ENCODE assay signal across 10 mouse cellular contexts in genomic region chr1:74015513-74016234, GRCm38 (mm10).
DNase-seq lines count a peak whose midpoint lies in the region; ATAC-seq and TF ChIP-seq lines count a peak whose summit lies in the region.
"Had no signal": no experiment of that assay in that cellular context is flagged by ENCODE, and none has a peak within 500 bp of the region (broad histone marks: within the 10 kb centered on the region; RNA-seq: fewer than 3 reads in every experiment).

No protein-coding gene starts in this region.

- no peak for ATAC-seq in limb, embryonic 12.5 days (ENCODE audit: insufficient number of reproducible peaks, insufficient read depth, low FRiP score, low TSS enrichment, low read depth)
- ATAC-seq: forebrain, embryonic 16.5 days; midbrain, embryonic 16.5 days had no signal

- H3K4me3 ChIP-seq in spleen, adult 2 months (ENCODE audit: extremely low read depth, insufficient read depth, insufficient read length): no peak overlapping the region
- no peak overlapping the region for H3K4me3 ChIP-seq in limb, embryonic 12.5 days (replicated peaks)

- no peak for TF ChIP-seq POLR2A in spleen, adult 2 months (IDR thresholded peaks at IDR 0.05; ENCODE audit: low read depth, low read length)

- TF ChIP-seq CTCF in spleen, adult 2 months (IDR thresholded peaks at IDR 0.05; ENCODE audit: extremely low read depth, insufficient read depth, insufficient read length, insufficient replicate concordance): no peak

- H3K27me3 ChIP-seq in spleen, adult 2 months (ENCODE audit: control insufficient read depth, insufficient read depth, low read length): no peaks in the 10 kb centered on the region
- H3K27me3 ChIP-seq in limb, embryonic 12.5 days: no peaks in the 10 kb centered on the region

- no peaks in the 10 kb centered on the region for H3K36me3 ChIP-seq in spleen, adult 2 months (ENCODE audit: control insufficient read depth, insufficient read depth, low read length)
- peaks cover 27% of the 10 kb centered on the region for H3K36me3 ChIP-seq in limb, embryonic 12.5 days

- H3K27ac ChIP-seq in spleen, adult 2 months (ENCODE audit: insufficient read depth, low read length): peak overlapping the region; percentile 17; the same call in 1 of the 2 replicates
- H3K27ac ChIP-seq in limb, embryonic 12.5 days: peak overlapping the region; percentile 78

- no peak overlapping the region for H3K4me2 ChIP-seq in limb, embryonic 12.5 days

- intact Hi-C loops in heart, postnatal 10 days (cut with DNase I): no loop called here
- intact Hi-C loops in left cerebral cortex, postnatal 10 days (cut with DNase I): no loop called here

- DNase-seq in spleen, adult 2 months (ENCODE audit: low read depth in 1 of 2, low spot score in 2 of 2): no peak
- no peak for DNase-seq in spleen, postnatal 36 days (ENCODE audit: low spot score in 2 of 2)
- peak; percentile 67 to 68 for DNase-seq in heart, postnatal 10 days
- no peak for DNase-seq in left cerebral cortex, postnatal 10 days (ENCODE audit: extremely low spot score in 1 of 2, low spot score in 2 of 2)
- no peak for DNase-seq in left cerebral cortex, adult 8-10 months (ENCODE audit: low spot score in 2 of 2)
- DNase-seq in embryo, embryonic 11 days: no peak
- DNase-seq: layer of hippocampus, adult 9-11 months had no signal

- no peaks in the 10 kb centered on the region for H3K4me1 ChIP-seq in spleen, adult 2 months (ENCODE audit: control insufficient read depth, insufficient read depth, insufficient read length)
- peaks cover 37% of the 10 kb centered on the region for H3K4me1 ChIP-seq in limb, embryonic 12.5 days (replicated peaks)

- peaks cover 7% of the 10 kb centered on the region for H3K9me3 ChIP-seq in limb, embryonic 12.5 days

- H3K9ac ChIP-seq in limb, embryonic 12.5 days (replicated peaks): 0 out of 2 replicates have a peak overlapping the region, but pooled peaks have one; percentile 18

- WGBS in spleen, adult 2 months: 47% methylated on average over 8 of the region's 8 CpGs
- 43% methylated on average over 8 of the region's 8 CpGs for WGBS in limb, embryonic 12.5 days

Comparison
In these comparisons a context has a peak if more than half of its experiments do, and no peak if none do; other contexts are left out.
1. DNase-seq: peak in heart, postnatal 10 days (2 of 2); none in spleen, adult 2 months (0 of 2), spleen, postnatal 36 days (0 of 2), left cerebral cortex, postnatal 10 days (0 of 2), left cerebral cortex, adult 8-10 months (0 of 2) and embryo, embryonic 11 days (single experiment).